Mouse (Mus musculus): ENCODE measurements at regions not wholly inside any gene's neighbourhood (a gene's known extent, or its start where the extent isn't known, plus 50 kb on each side); places are given as distances from the start of the nearest gene placed in this dataset.

GRCm38 (mm10) chr7:69877031-69877430, 489.5 kb downstream of the Nr2f2 start:
- no peak overlapping the region for H3K27ac ChIP-seq
- H3K4me1 ChIP-seq, result no peaks in the 10 kb centered on the region
- H3K4me2 ChIP-seq, result no peak overlapping the region
- no peaks in the 10 kb centered on the region for H3K9me3 ChIP-seq
- no peaks in the 10 kb centered on the region for H3K36me3 ChIP-seq
- H3K27me3 ChIP-seq, result no peaks in the 10 kb centered on the region
- no peak for ATAC-seq (ENCODE audit: insufficient number of reproducible peaks, low FRiP score, low TSS enrichment, low read depth)
- H3K9ac ChIP-seq, result no peak overlapping the region
- H3K4me3 ChIP-seq, result no peak overlapping the region

- WGBS, result 83% methylated on average over 3 of the region's 3 CpGs
- ATAC-seq (ENCODE audit: insufficient number of reproducible peaks, low FRiP score, low TSS enrichment, low read depth), result no peak
- H3K9ac ChIP-seq, result no peak overlapping the region
- H3K4me1 ChIP-seq, result no peaks in the 10 kb centered on the region
- H3K27me3 ChIP-seq, result no peaks in the 10 kb centered on the region
- no peaks in the 10 kb centered on the region for H3K36me3 ChIP-seq
- no peak overlapping the region for H3K4me3 ChIP-seq
- no peak overlapping the region for H3K4me2 ChIP-seq
- no peaks in the 10 kb centered on the region for H3K9me3 ChIP-seq
- H3K27ac ChIP-seq, result no peak overlapping the region
These were observed 500.7 kb downstream of the Nr2f2 start for GRCm38 (mm10) chr7:69865801-69866200.

- no peaks in the 10 kb centered on the region for H3K4me1 ChIP-seq
- H3K27me3 ChIP-seq, result no peaks in the 10 kb centered on the region
- H3K9me3 ChIP-seq, result no peaks in the 10 kb centered on the region
- no peak for ATAC-seq (ENCODE audit: insufficient number of reproducible peaks, low FRiP score, low TSS enrichment, low read depth)
- H3K9ac ChIP-seq, result no peak overlapping the region
- no peak overlapping the region for H3K4me3 ChIP-seq
- no peak overlapping the region for H3K4me2 ChIP-seq
- 42% methylated on average over 19 of the region's 19 CpGs for WGBS
- no peaks in the 10 kb centered on the region for H3K36me3 ChIP-seq
- H3K27ac ChIP-seq, result no peak overlapping the region
These were observed 521.8 kb downstream of the Nr2f2 start for GRCm38 (mm10) chr7:69844631-69845324.

GRCm38 (mm10) chr7:69837379-69837778, 529.2 kb downstream of the Nr2f2 start:
- H3K4me1 ChIP-seq, result no peaks in the 10 kb centered on the region
- H3K36me3 ChIP-seq, result no peaks in the 10 kb centered on the region
- H3K4me3 ChIP-seq, result no peak overlapping the region
- 76% methylated on average over 5 of the region's 5 CpGs for WGBS
- no peaks in the 10 kb centered on the region for H3K9me3 ChIP-seq
- no peaks in the 10 kb centered on the region for H3K27me3 ChIP-seq
- no peak overlapping the region for H3K27ac ChIP-seq
- ATAC-seq (ENCODE audit: insufficient number of reproducible peaks, low FRiP score, low TSS enrichment, low read depth), result no peak
- no peak overlapping the region for H3K9ac ChIP-seq
- H3K4me2 ChIP-seq, result no peak overlapping the region

- Histone ChIP-seq H3K9me3 (no peaks in the 10 kb centered on the region), H3K27ac (no peak overlapping the region), H3K4me2 (no peak overlapping the region), H3K36me3 (no peaks in the 10 kb centered on the region), H3K4me1 (no peaks in the 10 kb centered on the region), H3K27me3 (peaks cover 7% of the 10 kb centered on the region; the same call in 1 of the 2 replicates), H3K4me3 (no peak overlapping the region), H3K9ac (no peak overlapping the region)
- no peak for ATAC-seq (ENCODE audit: insufficient number of reproducible peaks, low FRiP score, low TSS enrichment, low read depth)
- 47% methylated on average over 8 of the region's 8 CpGs for WGBS
These were observed 539.3 kb downstream of the Nr2f2 start for GRCm38 (mm10) chr7:69827251-69827650.

GRCm38 (mm10) chr7:69820570-69820969, 546.0 kb downstream of the Nr2f2 start:
- Histone ChIP-seq H3K36me3 (no peaks in the 10 kb centered on the region), H3K9ac (no peak overlapping the region), H3K4me1 (no peaks in the 10 kb centered on the region), H3K27ac (peak overlapping the region; percentile 33; the same call in 1 of the 2 replicates), H3K4me3 (no peak overlapping the region), H3K9me3 (no peaks in the 10 kb centered on the region), H3K4me2 (no peak overlapping the region), H3K27me3 (peaks cover 1% of the 10 kb centered on the region; the same call in 1 of the 2 replicates)
- WGBS, result 43% methylated on average over 2 of the region's 2 CpGs
- no peak for ATAC-seq (ENCODE audit: insufficient number of reproducible peaks, low FRiP score, low TSS enrichment, low read depth)

- H3K4me3 ChIP-seq, result no peak overlapping the region
- H3K27ac ChIP-seq, result no peak overlapping the region
- WGBS, result 62% methylated on average over 3 of the region's 3 CpGs
- no peak for ATAC-seq (ENCODE audit: insufficient number of reproducible peaks, low FRiP score, low TSS enrichment, low read depth)
- no peaks in the 10 kb centered on the region for H3K36me3 ChIP-seq
- no peaks in the 10 kb centered on the region for H3K27me3 ChIP-seq
- no peak overlapping the region for H3K9ac ChIP-seq
- no peak overlapping the region for H3K4me2 ChIP-seq
- H3K4me1 ChIP-seq, result no peaks in the 10 kb centered on the region
- H3K9me3 ChIP-seq, result no peaks in the 10 kb centered on the region
These were observed 554.2 kb downstream of the Nr2f2 start for GRCm38 (mm10) chr7:69812301-69812700.

- no peaks in the 10 kb centered on the region for H3K27me3 ChIP-seq
- no peak for ATAC-seq (ENCODE audit: insufficient number of reproducible peaks, low FRiP score, low TSS enrichment, low read depth)
- H3K4me2 ChIP-seq, result no peak overlapping the region
- no peaks in the 10 kb centered on the region for H3K36me3 ChIP-seq
- H3K27ac ChIP-seq, result no peak overlapping the region
- H3K4me1 ChIP-seq, result no peaks in the 10 kb centered on the region
- 17% methylated on average over 5 of the region's 5 CpGs for WGBS
- no peak overlapping the region for H3K9ac ChIP-seq
- no peak overlapping the region for H3K4me3 ChIP-seq
- no peaks in the 10 kb centered on the region for H3K9me3 ChIP-seq
These were observed 555.7 kb downstream of the Nr2f2 start for GRCm38 (mm10) chr7:69810873-69811272.

GRCm38 (mm10) chr7:69807220-69807619, 559.3 kb downstream of the Nr2f2 start:
- Histone ChIP-seq H3K4me2 (no peak overlapping the region), H3K9ac (no peak overlapping the region), H3K36me3 (no peaks in the 10 kb centered on the region), H3K27ac (no peak overlapping the region), H3K9me3 (no peaks in the 10 kb centered on the region), H3K4me3 (no peak overlapping the region), H3K27me3 (no peaks in the 10 kb centered on the region), H3K4me1 (no peaks in the 10 kb centered on the region)
- WGBS, result 39% methylated on average over 8 of the region's 8 CpGs
- ATAC-seq (ENCODE audit: insufficient number of reproducible peaks, low FRiP score, low TSS enrichment, low read depth), result no peak

- Histone ChIP-seq H3K4me3 (no peak overlapping the region), H3K4me1 (no peaks in the 10 kb centered on the region), H3K27ac (no peak overlapping the region), H3K9me3 (no peaks in the 10 kb centered on the region), H3K27me3 (no peaks in the 10 kb centered on the region), H3K36me3 (no peaks in the 10 kb centered on the region), H3K4me2 (no peak overlapping the region), H3K9ac (no peak overlapping the region)
- 84% methylated on average over 5 of the region's 5 CpGs for WGBS
- no peak for ATAC-seq (ENCODE audit: insufficient number of reproducible peaks, low FRiP score, low TSS enrichment, low read depth)
These were observed 595.6 kb downstream of the Nr2f2 start for GRCm38 (mm10) chr7:69770980-69771348.

- Histone ChIP-seq H3K27ac (no peak overlapping the region), H3K4me3 (no peak overlapping the region), H3K4me1 (no peaks in the 10 kb centered on the region), H3K4me2 (no peak overlapping the region), H3K27me3 (no peaks in the 10 kb centered on the region), H3K36me3 (no peaks in the 10 kb centered on the region), H3K9ac (no peak overlapping the region), H3K9me3 (no peaks in the 10 kb centered on the region)
- WGBS, result 65% methylated on average over 22 of the region's 22 CpGs
- ATAC-seq (ENCODE audit: insufficient number of reproducible peaks, low FRiP score, low TSS enrichment, low read depth), result no peak
These were observed 596.1 kb downstream of the Nr2f2 start for GRCm38 (mm10) chr7:69770313-69770979.

GRCm38 (mm10) chr7:69766451-69766850, 600.1 kb downstream of the Nr2f2 start:
- 36% methylated on average over 4 of the region's 4 CpGs for WGBS
- H3K4me1 ChIP-seq, result no peaks in the 10 kb centered on the region
- no peak overlapping the region for H3K4me3 ChIP-seq
- H3K9me3 ChIP-seq, result no peaks in the 10 kb centered on the region
- H3K9ac ChIP-seq, result no peak overlapping the region
- no peaks in the 10 kb centered on the region for H3K36me3 ChIP-seq
- no peak overlapping the region for H3K4me2 ChIP-seq
- no peak for ATAC-seq (ENCODE audit: insufficient number of reproducible peaks, low FRiP score, low TSS enrichment, low read depth)
- H3K27ac ChIP-seq, result no peak overlapping the region
- H3K27me3 ChIP-seq, result no peaks in the 10 kb centered on the region

All from limb, embryonic 15.5 days (tissue).